Mouse (Mus musculus) frontal cortex, adult (tissue): ENCODE data around the gene Exosc2.
"Not testable (repeated sequence)": the region's sequence is repeated elsewhere in the genome, so short reads cannot be mapped to it uniquely, and the experiment has no call there.

Experiments
- ATAC-seq: cut with Nextera tagmentation; 2 replicates; pipeline ENCODE4 v1.9.2; 2017; ENCODE audit warnings: mild to moderate bottlenecking, moderate library complexity, mixed read lengths; ENCODE audit not compliant: low TSS enrichment

Gene Exosc2

GRCm38 (mm10) chr2:31667332-31667731 is 3.2 kb upstream of the Exosc2 start:
- ATAC-seq = no peak

GRCm38 (mm10) chr2:31678641-31679040 is 8.1 kb downstream of the Exosc2 start:
- ATAC-seq = no peak

GRCm38 (mm10) chr2:31681051-31681707 is 10.7 kb downstream of the Exosc2 start:
- ATAC-seq = not testable (repeated sequence)

- no peak for ATAC-seq
These were observed 11.3 kb downstream of the Exosc2 start for GRCm38 (mm10) chr2:31681731-31682235.

- no peak for ATAC-seq
These were observed 13.2 kb downstream of the Exosc2 start for GRCm38 (mm10) chr2:31683666-31684065.

DNA sequence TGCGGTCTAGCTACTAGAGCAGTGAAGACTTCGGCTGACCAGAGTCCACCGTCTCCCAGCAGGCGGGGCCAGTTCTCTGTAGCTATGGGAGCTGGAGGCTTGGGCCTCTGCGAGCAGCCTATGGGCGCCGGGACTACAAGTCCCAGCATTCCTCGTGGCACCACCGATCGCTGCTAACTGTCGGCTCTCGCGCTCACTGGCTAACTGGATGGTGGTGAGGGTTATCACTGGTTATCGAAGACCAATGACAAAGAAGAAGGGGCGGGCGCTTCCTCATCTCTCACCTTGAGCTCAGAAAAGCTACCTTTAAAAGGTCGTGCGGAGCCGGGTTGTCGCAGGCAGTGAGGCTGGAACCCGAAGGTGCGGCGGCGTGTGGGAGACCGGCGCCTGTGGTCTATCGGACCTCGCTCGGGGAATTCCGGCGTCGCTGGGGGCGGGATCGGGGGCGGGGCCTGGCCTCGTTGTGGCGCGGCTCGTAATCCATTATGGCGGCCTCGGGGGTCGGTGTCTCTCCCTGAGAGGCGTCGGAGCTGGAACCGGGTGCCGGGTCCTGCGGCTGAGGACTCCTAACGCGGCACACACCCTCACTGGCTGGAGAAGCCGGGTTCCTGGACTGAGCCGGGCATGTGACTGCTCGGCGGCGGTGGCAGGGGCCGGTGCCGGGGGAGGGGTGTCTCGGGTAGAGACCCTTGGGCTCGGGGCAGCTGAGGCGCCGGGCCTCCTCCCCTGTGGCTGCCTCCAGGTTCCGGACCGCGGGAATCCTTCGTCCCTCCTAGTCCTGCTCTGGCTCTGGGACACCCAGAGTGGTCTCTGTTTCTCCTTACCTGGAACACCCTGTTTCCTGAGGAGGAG is 17.8 kb downstream of the Exosc2 start, which contains the start of gene Abl1:
TSS of gene Abl1 (plus strand) at position 303 of the 852 bp plus-strand sequence.
- peak; percentile 99 for ATAC-seq

DNA sequence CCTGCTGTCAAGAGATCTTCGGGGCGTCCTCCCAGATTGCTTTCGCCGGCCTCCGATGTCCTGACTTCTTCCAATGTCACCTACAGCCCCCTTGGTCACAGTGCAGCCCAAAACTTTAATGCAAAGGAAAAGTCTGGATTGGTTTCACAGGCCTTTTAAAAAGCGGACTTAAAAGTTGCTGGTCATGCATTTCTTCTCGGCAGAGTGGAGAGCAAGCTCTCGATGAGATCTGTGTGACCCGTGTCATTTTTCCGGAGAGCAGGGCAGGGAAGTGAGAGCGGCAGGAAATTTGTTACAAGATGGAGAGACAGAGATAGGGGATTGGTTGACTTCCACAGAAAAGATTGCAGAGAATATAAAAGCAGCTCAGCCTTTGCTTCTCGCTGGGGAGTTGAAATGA is 18.5 kb downstream of the Exosc2 start:
- no peak for ATAC-seq

- ATAC-seq = no peak
These were observed 19.5 kb downstream of the Exosc2 start for GRCm38 (mm10) chr2:31690063-31690462.

DNA sequence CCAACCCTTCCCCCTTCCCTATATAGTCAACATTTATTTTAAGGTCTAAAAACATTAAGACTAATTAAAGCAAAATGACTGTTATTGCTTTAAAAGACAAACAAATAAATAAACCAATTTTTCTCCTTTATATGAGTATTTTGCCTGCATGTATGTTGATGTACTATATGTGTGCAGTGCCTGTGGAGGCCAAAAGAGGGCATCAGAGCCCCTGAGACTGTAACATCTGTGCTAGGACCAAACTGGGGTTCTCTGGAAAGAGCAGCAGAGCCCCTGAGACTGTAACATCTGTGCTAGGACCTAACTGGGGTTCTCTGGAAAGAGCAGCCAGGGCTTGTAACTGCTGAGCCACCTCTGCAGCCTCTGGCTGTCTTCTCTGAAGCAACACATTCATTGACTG is 27.7 kb downstream of the Exosc2 start:
- ATAC-seq = no peak

DNA sequence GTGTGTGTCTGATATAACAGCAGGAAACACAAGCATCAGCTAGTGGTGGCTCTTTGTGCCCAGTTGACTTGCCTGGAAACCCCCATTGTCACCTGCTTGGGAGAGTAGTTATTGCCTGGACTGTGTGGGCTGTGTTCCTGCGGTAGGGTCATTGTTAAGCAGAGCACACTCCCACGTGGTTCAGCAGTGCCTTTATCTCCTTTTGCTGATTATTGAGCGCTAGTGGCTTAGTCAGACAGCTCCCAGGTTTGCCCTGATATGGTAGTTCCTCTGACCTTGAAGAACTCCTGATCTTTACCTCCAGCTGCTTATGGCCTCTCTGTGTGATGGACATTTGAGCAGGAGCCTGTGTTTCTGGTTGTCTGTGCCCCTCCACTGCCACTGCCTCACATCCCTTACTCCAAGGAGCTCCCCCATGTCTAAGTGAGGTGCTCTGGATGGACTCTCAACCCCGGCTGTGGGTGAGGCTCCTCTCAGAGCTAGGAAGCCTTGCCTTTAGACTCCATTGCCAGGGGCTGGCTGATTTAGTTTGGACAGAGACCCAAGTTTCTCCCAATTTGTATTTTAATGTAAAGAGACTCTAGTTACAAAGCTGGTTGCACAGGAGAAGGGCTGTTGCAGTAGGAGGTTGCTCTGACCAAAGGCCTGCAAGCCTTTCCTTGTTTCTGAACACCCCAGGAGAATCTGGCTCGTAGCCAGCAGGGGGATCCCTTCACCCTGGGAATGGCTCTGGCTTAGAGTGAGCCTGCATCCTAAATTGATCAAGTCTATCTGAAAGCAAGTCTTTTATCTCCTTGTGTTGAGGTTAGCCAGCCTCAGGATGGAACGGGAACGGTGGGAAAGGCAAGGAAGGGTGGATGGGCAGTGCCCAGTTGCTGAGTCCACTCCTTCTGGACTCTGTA is 30.3 kb downstream of the Exosc2 start:
- ATAC-seq = no peak

GRCm38 (mm10) chr2:31703226-31703625 is 32.7 kb downstream of the Exosc2 start:
- no peak for ATAC-seq

DNA sequence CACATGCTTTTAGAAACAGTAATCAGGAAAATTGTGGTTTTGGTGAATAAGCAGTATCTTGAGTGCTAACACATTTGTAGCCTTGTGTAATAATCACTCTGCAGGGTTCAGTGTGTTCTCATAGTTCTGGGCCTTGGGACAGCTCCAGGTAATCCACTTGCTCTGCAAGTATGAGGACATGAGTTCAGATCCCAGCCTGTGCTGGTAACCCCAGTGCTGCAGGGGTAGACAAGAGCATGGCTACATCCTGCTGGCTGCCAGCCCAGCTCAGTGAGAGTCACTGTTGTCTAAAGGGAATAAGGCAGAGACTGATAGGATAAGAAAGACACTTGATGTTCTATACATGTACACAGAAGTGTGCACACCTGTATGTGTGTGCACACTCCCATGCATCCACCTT is 35.4 kb downstream of the Exosc2 start:
- ATAC-seq = no peak

DNA sequence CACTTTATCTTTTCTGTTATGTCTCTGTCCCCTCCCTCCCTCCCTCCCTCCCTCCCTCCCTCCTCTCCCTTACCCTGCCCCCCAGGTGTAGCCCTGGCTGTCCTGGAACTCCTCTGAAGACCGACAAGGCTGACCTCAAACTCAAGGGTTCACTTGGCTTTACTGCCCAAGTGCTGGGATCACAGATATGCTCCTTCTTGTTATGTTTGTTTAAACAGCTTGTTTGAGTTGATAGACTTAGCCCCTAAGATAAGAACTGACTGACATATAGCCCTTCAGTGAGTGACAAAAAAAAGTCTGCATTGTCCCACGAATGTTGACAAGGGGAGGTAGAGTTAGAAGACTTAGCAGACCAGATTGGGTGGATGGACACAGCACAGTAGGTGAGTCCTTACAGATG is 36.0 kb downstream of the Exosc2 start:
- no peak for ATAC-seq

DNA sequence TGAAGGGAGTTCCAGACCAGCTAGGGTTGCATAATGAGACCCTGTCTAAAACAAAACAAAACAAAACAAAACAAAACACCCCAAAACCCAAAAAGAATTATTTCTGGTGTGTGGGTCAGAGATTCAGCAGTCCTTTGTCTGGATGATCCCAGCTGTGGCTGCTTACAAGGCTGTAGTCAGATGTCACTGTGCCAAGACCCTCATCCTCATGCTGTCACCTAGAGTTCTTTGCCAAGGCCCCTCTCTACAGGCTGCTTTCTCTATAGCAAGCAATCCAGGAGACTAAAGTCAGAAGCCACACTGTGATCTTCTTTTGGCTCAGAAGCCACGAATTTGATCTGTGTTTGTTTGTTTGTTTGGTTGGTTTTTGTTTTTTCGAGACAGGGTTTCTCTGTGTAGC is 42.2 kb downstream of the Exosc2 start:
- no peak for ATAC-seq

DNA sequence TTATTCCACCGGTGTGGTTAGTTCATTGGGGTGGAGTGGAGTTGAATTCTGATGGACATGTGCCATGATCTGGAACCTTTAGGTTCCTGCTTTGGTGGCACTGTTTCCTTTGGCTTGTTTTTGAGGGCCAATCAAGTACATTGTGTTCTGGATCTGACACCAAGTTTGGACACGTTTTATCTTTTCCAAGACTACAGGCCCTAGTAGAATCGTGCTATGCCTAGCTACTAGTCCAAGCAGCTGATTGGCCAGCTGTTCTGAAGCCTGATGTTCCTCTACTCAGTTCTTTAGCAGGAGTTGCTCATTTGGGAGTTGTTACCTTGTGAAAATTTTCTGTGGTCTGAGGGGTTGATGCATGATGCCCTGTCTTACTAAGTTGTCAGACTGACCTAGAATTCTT is 43.3 kb downstream of the Exosc2 start:
- ATAC-seq = no peak

DNA sequence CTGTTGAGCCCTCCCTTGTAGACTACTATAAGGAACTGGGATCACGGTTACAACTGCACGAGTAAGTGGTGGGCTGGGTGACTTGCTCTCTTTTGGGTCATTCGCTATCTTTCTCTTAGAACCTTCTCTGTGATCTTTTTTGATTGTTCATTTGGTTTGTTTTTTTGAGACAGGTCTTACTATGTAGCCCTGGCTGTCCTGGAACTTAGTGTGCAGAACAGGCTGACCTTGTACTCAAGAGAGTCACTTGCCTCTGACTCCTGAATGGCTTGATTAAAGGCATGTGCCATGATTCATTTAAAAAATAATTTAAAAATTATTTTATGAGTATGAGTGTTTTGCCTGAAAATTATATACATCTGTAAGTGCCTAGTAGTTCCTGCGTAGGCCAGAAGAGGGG is 44.3 kb downstream of the Exosc2 start:
- ATAC-seq = no peak

GRCm38 (mm10) chr2:31715985-31716384 is 45.5 kb downstream of the Exosc2 start:
- ATAC-seq = peak; percentile 88

DNA sequence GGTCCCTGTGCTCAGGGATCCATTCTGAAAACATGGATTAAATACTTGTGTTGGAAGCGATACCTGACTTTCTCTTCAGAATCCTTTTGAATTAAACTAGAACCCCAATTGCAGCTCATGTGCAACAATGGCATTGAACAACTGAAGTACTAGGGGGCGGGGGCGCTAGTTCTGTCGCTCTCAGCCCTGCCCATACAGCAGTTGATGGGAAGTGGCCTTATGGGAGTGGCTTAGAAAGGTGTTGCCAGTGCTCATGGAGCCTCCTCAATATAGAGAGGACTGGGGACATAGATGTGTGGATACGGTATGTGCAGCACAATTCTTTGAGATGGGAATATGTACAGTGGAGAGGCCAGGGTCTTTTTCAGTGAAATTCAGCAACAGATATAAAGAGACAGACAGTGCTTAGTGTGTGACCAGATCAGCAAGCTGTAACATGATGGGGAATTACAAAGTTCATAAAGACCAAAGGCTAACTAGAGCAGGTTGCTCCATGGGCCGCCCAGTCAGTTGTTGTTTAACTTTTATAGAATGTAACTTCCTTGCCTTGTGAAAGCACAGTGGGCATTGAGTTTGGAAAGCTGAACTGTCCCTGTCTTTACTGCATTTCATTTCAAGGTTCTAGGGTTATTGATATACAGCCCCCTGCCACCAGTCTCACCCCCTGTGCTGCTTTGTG is 48.8 kb downstream of the Exosc2 start:
- ATAC-seq = no peak

DNA sequence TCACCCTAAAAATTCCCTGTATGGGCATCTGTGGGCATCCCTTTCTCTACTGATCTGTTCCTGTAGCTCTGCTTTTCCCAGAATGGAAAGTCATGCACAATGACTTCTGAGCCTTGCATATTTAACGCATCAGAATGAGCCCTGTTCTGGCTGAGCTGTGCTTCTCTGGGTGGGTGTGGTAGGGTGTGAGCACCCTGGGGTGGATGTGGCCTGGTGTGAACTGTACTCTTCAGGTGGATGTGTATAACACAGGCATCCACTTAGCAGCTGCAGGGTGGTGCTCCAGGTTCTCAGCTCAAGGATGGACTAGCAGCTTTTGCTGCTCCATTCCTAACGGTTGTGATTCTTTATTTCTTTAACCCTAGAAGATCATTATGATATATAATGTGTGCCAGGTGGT is 49.4 kb downstream of the Exosc2 start:
- peak; percentile 17; the same call in 1 of the 2 replicates for ATAC-seq

- no peak for ATAC-seq
These were observed 50.3 kb downstream of the Exosc2 start for GRCm38 (mm10) chr2:31720783-31721182.

DNA sequence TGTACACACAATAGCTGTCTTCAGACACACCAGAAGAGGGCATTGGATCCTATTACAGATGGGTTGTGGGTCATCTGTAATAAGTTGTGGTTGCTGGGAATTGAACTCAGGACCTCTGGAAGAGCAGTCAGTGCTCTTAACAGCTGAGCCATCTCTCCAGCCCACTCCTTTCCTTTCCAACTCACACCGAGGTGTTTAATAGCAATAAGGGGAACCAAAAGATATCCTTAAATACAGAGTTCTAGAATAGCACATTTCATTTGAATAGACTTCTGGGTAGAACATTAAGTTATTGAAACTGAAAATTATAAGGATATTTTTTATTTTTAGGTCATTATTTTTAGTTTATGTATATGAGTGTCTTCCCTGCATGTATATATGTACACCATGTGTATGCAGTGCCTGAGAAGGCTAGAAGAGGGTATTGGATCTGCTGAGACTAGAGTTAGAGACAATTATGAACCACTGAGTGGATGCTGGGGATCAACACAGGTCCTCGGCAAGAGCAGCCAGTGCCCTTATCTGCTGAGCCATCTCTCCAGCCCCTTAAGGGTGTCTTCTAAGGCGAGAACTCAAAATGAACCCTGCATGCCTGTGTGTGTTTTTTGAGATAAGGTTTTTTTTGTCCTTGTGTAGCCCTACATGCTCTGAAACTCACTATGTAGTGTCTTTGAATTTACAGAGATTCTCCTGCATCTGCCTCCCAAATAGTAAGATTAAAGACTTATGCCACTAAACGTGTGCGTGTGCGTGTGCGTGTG is 54.4 kb downstream of the Exosc2 start:
- no peak for ATAC-seq
